Mouse (Mus musculus) liver, postnatal 0 days (tissue): ENCODE data around the gene Acoxl. TPM values are rescaled to one million over a fixed set of nuclear protein-coding genes. Genes with fewer than 3 reads are reported as not detected.

Experiments
- ATAC-seq: fragments of 200-750 bp; cut with Nextera tagmentation; 2 replicates; pipeline ENCODE4 v1.8.0; 2017; ENCODE audit warnings: mild to moderate bottlenecking, moderate library complexity
- DNase-seq: peaks from one replicate; pipeline ENCODE4 v3.0.0-alpha.2; 2016
- H3K27ac ChIP-seq: fragments of 300-500 bp; sonication (generic); 2 replicates; pipeline ENCODE4 v1.5.1; 2014; ENCODE audit warnings: antibody characterized with exemption, moderate library complexity, mild to moderate bottlenecking, low read depth
- H3K27me3 ChIP-seq: fragments of 300-500 bp; sonication (generic); 2 replicates; pipeline ENCODE4 v1.6.1; 2014; ENCODE audit warnings: low read length, control low read depth, mixed read lengths; ENCODE audit not compliant: insufficient read depth
- H3K36me3 ChIP-seq: fragments of 300-500 bp; sonication (generic); replicated peaks from 2 replicates; pipeline ENCODE4 v1.6.1; 2014; ENCODE audit warnings: mild to moderate bottlenecking, control low read depth, low read length, moderate library complexity, mixed read lengths; ENCODE audit not compliant: insufficient read depth
- H3K4me1 ChIP-seq: fragments of 300-500 bp; sonication (generic); 2 replicates; pipeline ENCODE4 v1.6.1; 2014; ENCODE audit warnings: antibody characterized with exemption, mild to moderate bottlenecking, control low read depth; ENCODE audit not compliant: insufficient read depth
- H3K4me2 ChIP-seq: fragments of 300-500 bp; sonication (generic); 2 replicates; pipeline ENCODE4 v1.6.1; 2014; ENCODE audit warnings: low read depth, mild to moderate bottlenecking, low read length, moderate library complexity, mixed read lengths
- H3K4me3 ChIP-seq: fragments of 300-500 bp; sonication (generic); 2 replicates; pipeline ENCODE4 v1.5.1; 2014; ENCODE audit warnings: low read depth, low read length
- H3K9ac ChIP-seq: fragments of 300-500 bp; sonication (generic); replicated peaks from 2 replicates; pipeline ENCODE4 v1.6.1; 2014; ENCODE audit warnings: mild to moderate bottlenecking, moderate library complexity
- H3K9me3 ChIP-seq: fragments of 300-500 bp; sonication (generic); 2 replicates; pipeline ENCODE4 v1.6.1; 2016; ENCODE audit warnings: mild to moderate bottlenecking, control low read depth, low read length, mixed read lengths
- CTCF ChIP-seq: sonication (generic); IDR thresholded peaks from 2 replicates; pipeline ENCODE4 v1.5.1; 2016; ENCODE audit warnings: antibody characterized with exemption, low read depth
- EP300 ChIP-seq: IDR thresholded peaks from 2 replicates; pipeline ENCODE4 v1.6.1; 2016; ENCODE audit warnings: antibody characterized with exemption, low read depth, mild to moderate bottlenecking
- WGBS: fragments of 180-500 bp; shearing (Covaris S2); extraction: QIAGEN DNeasy Blood & Tissue Kit; methylation state at CpG from one replicate; pipeline ENCODE4 v1.1.7; 2014; ENCODE audit not compliant: insufficient replicate concordance; 5-methylcytosine and 5-hydroxymethylcytosine counted together
- polyA plus RNA-seq: library from polyadenylated mRNA; unstranded; fragments of >200 nt; fragmentation: Nextera tagmentation; extraction: Ambion mirVana; gene quantifications from 2 replicates; pipeline ENCODE4 v1.2.1, GENCODE M21; 2015

Gene Acoxl
- polyA plus RNA-seq, 1 experiment from 2014 or later = 0.05 TPM

DNA sequence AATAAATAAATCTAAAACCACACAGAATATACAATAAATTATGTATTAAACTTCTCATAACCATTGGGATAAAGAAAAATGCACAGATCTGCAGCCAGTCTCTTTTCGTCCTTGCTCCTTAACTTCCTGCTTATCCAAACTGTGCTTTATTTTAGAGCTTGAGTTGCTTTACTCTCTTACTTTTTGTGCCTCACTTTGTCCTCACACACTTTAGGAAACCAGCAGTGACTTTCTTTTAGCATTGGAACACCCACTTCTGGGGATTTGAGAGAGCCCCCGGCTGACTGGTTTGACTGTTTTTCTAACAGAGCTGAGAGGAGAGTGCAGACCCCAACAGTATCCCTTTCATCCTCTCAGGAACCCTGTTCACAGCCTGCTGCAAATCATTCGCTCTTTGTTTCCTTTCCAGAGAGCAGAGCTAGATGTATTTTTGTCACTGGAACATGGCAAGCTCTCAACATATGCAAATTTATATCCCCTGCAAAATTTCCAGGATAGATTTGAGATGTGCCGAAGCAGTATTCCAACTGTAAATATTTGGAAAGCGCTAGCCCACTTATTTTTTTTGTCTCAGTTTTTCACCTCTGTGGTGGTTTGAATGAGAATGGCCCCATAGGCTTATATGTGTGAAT lies 199.7 kb downstream of the Acoxl start:
- TF ChIP-seq EP300 = no peak
- TF ChIP-seq CTCF = no peak
- H3K4me2 ChIP-seq = no peak overlapping the region
- 79% methylated on average over 5 of the region's 5 CpGs for WGBS
- ATAC-seq = no peak
- DNase-seq = no peak
- H3K4me3 ChIP-seq = no peak overlapping the region
- H3K4me1 ChIP-seq = no peaks in the 10 kb centered on the region
- no peaks in the 10 kb centered on the region for H3K9me3 ChIP-seq
- H3K27me3 ChIP-seq = no peaks in the 10 kb centered on the region
- no peak overlapping the region for H3K9ac ChIP-seq
- H3K27ac ChIP-seq = no peak overlapping the region
- no peaks in the 10 kb centered on the region for H3K36me3 ChIP-seq

DNA sequence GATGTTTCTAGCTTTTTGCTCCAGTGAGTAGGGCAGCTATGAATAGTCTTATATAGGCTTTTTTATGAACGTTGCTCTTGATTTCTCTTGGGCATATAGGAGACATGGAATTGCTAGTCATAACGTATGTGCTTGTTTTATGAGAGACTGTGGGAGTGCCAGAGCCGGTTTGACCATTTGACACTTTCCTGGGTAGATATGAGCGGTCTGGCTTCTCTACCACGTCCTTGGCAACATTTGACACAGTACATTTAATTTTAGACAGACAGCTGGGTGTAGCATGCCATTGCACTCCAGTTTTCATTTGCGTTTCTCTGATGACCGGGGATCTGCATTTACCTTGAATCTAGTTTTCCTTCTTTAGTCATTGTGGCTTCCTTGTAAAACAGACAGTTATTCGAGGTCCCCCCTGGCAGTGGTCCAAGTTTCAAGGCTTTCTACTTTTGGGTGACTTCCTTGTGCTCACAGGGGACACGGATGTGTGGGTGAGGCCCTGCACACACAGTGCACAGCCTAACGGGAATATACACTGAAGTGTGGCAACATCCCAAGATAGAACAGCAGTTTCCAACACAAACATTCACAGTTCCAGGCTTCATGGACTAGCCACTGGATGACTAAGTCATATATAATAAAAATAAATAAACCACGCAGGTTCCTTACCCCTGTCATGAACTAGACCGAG lies 202.5 kb downstream of the Acoxl start:
- DNase-seq = no peak
- Histone ChIP-seq H3K4me3 (no peak overlapping the region), H3K4me2 (no peak overlapping the region), H3K9me3 (no peaks in the 10 kb centered on the region), H3K9ac (no peak overlapping the region), H3K27me3 (no peaks in the 10 kb centered on the region), H3K27ac (no peak overlapping the region), H3K4me1 (no peaks in the 10 kb centered on the region), H3K36me3 (no peaks in the 10 kb centered on the region)
- WGBS = 60% methylated on average over 12 of the region's 12 CpGs
- no peak for ATAC-seq
- TF ChIP-seq CTCF (no peak), EP300 (no peak)

DNA sequence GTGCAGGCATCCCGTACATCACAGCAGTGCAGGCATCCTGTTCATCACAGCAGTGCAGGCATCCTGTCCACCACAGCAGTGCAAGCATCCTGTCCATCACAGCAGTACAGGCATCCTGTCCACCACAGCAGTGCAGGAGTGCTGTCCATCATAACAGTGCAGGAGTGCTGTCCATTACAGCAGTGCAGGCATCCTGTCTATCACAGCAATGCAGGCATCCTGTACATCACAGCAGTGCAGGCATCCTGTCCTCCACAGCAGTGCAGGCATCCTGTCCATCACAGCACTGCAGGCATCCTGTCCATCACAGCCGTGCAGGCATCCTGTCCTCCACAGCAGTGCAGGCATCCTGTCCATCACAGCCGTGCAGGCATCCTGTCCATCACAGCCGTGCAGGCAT lies 207.8 kb downstream of the Acoxl start:
- H3K4me2 ChIP-seq = no peak overlapping the region
- H3K9ac ChIP-seq = no peak overlapping the region
- WGBS = 49% methylated on average over 4 of the region's 4 CpGs
- no peak overlapping the region for H3K4me3 ChIP-seq
- DNase-seq (no peak), ATAC-seq (no peak)
- H3K4me1 ChIP-seq = no peaks in the 10 kb centered on the region
- no peaks in the 10 kb centered on the region for H3K9me3 ChIP-seq
- H3K36me3 ChIP-seq = no peaks in the 10 kb centered on the region
- no peak for TF ChIP-seq CTCF
- TF ChIP-seq EP300 = no peak
- H3K27me3 ChIP-seq = no peaks in the 10 kb centered on the region
- no peak overlapping the region for H3K27ac ChIP-seq

DNA sequence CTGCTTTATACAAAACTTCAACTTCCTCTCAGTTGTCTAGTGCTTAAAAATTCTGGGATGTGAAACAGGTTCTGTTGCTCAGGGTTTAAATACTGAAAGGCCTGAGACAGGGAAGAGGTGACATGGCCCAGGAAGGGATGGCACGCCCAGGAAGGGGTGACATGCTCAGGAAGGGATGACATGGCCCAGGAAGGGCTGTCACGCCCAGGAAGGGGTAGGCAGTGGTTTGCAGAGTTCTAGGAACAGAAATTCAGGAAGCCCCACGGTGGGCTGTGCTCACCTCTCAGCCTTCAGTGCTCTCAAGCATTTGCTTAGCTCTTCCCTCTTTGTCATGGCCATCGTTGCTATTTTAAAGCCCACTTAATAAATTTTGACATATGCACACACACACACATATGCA lies 216.2 kb downstream of the Acoxl start:
- DNase-seq (no peak), ATAC-seq (no peak)
- no peak overlapping the region for H3K9ac ChIP-seq
- H3K9me3 ChIP-seq = no peaks in the 10 kb centered on the region
- H3K27ac ChIP-seq = no peak overlapping the region
- no peaks in the 10 kb centered on the region for H3K27me3 ChIP-seq
- H3K4me1 ChIP-seq = no peaks in the 10 kb centered on the region
- H3K4me2 ChIP-seq = no peak overlapping the region
- no peaks in the 10 kb centered on the region for H3K36me3 ChIP-seq
- 41% methylated on average over 4 of the region's 4 CpGs for WGBS
- no peak for TF ChIP-seq EP300
- no peak for TF ChIP-seq CTCF
- no peak overlapping the region for H3K4me3 ChIP-seq

DNA sequence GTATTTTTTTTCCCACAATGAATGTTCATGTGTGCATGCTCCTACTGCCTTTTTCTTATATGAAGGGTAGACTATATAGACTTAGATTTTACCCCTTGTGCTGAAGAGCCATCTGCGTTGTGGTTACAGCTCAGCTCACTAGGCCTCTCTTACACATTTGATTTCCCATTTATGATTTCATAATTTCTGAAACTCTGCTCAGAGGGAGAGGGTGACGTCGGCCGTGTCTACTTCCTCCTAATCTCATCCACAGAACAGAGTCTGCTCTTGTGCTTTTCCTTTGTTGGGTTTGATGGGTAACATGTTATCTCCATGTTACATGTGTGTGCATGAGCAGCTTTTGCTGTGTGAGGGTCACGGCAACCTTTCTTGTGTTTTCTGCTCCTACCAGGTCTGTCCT lies 219.2 kb downstream of the Acoxl start:
- Histone ChIP-seq H3K36me3 (no peaks in the 10 kb centered on the region), H3K4me3 (no peak overlapping the region), H3K9ac (no peak overlapping the region), H3K27ac (no peak overlapping the region), H3K27me3 (no peaks in the 10 kb centered on the region), H3K4me1 (no peaks in the 10 kb centered on the region), H3K9me3 (no peaks in the 10 kb centered on the region), H3K4me2 (no peak overlapping the region)
- ATAC-seq = no peak
- no peak for TF ChIP-seq EP300
- TF ChIP-seq CTCF = no peak
- WGBS = 60% methylated on average over 5 of the region's 5 CpGs
- no peak for DNase-seq

DNA sequence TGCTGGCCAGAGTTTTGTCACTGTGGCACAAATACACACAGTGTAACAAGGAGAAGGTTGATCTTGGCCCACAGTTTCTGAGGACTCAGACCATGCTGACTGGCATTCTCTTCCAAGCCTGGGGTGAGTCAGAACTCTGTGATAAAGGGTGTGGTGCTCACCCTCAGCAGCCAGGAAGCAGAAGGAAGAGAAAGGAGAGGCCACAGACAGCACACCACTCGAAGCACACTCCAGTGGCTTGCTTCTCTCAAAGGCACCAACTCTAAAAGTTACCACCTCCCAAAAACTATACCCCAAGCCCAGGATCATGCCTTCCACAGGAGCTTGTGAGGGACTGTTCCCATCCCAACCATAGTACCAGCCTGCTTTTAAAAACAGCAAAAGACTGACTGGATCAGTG lies 220.0 kb downstream of the Acoxl start:
- 33% methylated on average over 1 of the region's 1 CpGs for WGBS
- no peak overlapping the region for H3K27ac ChIP-seq
- TF ChIP-seq EP300 (no peak), CTCF (no peak)

More for the DNA sequence above, 220.0 kb downstream of the Acoxl start:
- ATAC-seq = no peak
- no peak overlapping the region for H3K4me3 ChIP-seq
- DNase-seq = no peak
- no peaks in the 10 kb centered on the region for H3K9me3 ChIP-seq
- H3K36me3 ChIP-seq = no peaks in the 10 kb centered on the region
- H3K4me1 ChIP-seq = no peaks in the 10 kb centered on the region; the same call in 1 of the 2 replicates
- no peak overlapping the region for H3K4me2 ChIP-seq
- no peaks in the 10 kb centered on the region for H3K27me3 ChIP-seq
- H3K9ac ChIP-seq = no peak overlapping the region
